Mouse (Mus musculus) adrenal gland, adult 8-10 months (tissue): ENCODE results near the gene Frs3. TPM values are rescaled to one million over a fixed set of nuclear protein-coding genes. Genes with fewer than 3 reads are reported as not detected.
A peak's percentile ranks its signal among the peaks of the same experiment; 100 is the strongest.

Source experiments
- DNase-seq: peaks from one replicate; pipeline ENCODE4 v3.0.0; 2022
- total RNA-seq, 4 experiments: library from RNA; stranded (reverse); gene quantifications; 2 replicates each; pipeline ENCODE4 v1.2.4; 2022

Frs3 gene
- total RNA-seq, 4 experiments from 2014 or later, result 3.9 to 10.5 (median 8.6) TPM

DNA sequence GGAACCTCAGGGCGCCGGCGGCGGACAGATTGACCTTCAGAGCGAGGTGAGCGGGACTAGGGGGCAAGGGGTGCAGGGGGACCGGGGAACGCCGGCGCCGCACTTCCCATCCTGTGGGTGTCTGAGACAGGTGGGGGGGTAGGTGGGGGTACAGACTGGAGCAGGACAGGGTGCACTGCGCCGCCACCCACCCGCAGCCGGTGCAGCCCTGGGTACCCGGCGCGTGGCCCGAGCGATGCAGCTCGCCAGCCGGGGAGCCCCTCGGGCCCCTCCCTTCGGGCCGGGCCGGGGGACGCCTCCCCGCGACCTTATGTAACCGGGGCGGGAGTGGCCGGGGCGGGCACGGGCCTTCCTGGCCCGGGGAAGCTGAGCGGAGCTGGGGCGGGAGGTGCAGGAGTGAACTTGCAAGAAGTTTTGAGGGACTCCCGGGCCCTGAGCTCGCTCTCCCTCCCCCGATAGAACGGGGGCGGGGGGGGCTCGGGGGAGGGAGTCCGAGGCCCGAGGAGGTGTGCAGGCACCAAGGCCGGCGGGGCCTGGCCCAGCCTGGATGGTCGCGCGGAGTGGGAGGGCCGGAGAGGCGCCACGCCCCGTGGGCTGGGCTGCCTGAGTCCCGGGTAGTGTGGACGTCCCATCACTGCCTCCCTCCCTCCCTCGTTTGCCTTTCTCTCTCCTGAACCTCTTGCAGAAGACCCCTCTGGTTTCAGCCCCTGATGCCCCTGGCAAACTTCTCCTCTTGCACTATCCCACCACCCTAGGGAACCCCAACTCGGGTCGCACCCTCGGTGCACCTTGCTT lies 48.6 kb downstream of the Frs3 start:
- DNase-seq, result peak; percentile 89

DNA sequence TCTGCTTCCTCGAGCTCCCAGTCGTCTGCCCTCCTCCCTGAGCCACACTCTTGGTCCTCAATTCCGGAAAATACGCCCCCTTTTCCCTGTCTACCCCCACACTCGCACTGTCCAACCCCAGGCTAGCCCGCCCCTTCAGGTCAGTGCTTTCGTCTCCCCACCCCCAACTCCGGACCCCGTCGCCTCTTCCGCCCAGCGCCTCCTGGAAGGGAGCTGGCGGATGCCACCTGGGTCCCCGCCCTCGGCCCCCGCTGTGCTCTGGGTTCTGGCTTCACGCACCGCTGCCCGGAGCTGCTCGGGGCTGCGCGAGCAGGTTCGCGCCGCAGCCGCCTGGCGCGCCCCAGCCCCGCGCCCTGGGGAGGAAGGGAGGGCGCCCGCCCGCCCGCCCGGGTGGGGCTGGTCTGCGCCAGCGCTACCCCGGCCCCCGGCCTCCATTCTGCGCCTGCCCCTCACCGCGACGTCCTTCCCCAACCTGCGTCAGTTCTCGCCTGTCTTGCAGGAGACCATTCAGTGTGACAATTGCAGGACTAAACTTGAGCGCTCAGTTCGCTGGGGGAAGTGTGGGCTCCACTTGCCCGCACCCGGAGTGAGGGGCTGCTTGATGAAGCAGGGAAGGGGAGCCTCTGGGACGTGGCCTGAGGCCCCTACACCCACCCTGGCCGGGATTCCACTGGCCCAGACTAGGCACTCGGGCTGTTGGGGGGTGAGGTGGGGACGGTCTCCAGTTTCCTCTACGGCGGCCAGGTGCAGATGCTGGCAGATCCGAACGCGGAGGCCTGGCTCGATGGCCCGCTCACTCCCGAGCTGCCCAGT lies 49.4 kb downstream of the Frs3 start:
- peak; percentile 45 for DNase-seq

DNA sequence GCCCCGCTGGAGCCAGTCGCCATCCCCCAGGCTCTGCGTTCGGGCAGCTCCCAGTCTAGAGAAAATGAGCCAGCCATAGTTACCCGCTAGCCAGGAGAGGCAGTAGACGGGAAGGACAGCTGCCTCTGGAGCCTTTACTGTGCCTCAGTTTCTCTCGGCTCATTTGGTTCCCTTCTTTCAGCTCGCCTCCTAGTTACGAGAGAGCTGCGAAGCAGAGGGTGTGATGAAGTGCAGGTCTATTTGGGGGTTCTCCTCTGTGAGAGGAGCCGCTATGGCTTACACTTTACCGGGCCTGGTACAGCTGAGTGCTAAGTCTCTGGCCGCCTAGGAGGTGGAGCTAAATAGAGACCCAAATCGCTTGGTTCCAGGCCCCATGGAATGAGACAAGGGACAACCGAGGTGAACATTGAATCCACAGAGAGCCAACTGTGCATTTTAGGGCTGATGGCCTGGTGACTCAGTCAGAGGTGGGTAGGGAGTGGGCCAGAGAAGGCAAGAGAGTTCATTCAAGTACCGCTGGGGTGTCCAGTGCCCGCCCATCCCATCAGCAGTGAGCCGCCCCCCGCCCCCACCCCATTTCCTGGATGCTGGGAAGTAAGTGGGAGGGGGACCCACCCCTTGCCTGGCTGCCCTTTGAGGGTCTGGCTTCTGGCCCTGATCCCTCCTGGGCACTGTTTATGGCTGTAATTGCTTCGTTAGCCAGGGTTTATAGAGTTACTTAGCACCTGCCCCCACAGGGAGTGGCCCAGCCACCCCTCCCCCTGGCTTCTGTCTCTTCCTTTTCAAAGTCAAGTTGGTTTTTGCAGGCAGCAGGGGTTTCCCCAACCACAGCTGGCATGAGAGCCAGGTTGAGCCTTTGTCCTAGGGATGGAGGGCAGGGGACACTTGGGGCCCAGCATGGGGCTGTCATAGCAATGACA lies 50.3 kb downstream of the Frs3 start:
- no peak for DNase-seq

DNA sequence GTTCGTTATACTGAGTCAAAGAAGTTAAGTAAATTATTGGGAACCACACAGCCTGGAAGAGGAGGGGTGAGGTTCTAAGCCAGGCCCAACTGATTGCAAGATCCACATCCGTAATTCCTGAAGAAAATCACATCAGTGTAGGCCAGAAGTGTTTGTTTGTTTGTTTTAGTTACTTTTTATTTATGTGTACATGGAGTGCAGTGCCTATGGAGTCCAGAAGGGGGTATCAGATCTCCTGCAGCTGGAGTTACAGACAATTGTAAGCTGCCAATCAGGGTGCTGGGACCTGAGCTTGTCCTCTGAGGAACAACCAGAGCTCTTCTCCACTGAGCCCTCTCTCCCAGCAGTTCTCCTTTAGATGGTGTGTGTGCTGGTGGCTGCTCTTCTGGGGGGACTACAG lies 51.4 kb downstream of the Frs3 start:
- DNase-seq, result no peak

DNA sequence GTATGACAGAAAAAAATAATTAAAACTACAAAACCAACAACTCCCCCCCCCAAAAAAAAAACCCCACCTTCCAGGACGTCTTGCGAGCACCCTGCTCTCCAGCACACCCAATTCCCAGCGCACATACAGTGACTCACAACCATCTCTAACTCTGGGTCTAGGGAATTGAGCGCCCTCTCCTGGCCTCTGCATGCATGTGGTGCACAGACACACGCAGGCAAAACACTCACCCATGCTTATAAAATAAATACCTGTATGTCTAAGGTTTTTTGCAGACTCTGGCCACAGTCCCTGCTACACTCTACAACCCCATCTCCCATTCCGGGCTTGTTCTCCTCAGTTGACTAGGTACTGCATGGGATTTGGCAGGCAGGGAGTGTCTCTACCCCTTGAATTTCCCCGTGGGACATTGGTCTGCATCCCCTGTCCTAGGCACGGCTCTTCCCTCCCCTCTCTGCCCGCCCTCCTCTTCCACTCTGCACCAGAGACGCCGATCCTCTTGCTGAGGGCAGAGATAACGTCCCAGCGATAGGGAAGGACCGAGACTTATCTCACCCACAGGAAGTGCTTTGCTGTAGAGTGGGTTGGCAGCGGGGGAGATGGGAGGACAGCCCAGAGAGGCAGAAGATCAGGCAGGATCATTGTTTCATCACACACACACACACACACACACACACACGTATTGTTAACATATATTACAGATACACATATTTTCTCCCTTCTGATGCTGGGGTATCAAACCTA lies 54.3 kb downstream of the Frs3 start:
- no peak for DNase-seq

DNA sequence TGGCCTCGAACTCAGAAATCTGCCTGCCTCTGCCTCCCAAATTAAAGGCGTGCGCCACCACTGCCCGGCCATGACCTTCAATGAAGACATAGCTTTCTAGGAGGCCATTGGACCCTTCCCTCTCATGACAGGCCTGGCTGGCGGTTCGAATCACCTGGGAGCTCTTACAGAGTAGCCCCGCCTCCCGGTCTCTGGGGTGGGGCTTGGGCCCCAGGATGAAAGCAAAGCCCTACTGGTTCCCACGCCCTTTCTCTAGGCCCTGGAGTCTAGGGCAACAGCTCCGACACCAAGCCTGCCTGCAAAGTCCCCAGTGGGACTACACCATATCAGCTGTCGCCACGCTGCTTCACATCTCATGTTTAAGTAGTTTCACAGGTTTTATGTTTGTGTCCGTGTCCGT lies 55.3 kb downstream of the Frs3 start:
- DNase-seq, result no peak

DNA sequence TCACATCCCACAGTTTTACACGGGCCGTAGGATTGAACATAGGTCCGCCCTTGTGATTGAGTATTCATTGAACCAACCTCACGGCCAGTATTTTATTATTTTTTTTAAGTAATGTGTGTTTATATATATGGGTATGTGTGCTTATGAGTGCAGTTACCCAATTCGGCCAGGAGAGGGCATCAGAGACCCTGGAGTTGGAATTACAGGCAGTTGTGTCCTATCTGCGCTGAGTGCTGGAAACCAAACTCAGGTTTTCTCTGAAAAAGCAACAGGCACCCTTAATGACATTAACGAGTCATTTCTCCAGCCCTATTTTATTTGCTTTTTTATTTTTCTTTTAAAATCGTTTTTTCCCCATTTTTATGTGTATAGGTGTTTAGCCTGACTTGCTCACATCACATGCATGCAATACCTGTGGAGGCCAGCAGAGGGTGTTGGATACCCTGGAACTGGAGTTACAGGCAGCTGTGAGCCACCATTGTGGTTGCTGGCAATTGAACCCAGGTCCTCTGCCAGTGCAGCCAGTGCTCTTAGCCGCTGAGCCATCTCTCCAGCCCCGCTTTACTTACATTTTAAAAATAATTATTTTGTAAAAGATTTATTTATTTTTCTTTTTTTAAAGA lies 56.0 kb downstream of the Frs3 start:
- DNase-seq, result no peak

DNA sequence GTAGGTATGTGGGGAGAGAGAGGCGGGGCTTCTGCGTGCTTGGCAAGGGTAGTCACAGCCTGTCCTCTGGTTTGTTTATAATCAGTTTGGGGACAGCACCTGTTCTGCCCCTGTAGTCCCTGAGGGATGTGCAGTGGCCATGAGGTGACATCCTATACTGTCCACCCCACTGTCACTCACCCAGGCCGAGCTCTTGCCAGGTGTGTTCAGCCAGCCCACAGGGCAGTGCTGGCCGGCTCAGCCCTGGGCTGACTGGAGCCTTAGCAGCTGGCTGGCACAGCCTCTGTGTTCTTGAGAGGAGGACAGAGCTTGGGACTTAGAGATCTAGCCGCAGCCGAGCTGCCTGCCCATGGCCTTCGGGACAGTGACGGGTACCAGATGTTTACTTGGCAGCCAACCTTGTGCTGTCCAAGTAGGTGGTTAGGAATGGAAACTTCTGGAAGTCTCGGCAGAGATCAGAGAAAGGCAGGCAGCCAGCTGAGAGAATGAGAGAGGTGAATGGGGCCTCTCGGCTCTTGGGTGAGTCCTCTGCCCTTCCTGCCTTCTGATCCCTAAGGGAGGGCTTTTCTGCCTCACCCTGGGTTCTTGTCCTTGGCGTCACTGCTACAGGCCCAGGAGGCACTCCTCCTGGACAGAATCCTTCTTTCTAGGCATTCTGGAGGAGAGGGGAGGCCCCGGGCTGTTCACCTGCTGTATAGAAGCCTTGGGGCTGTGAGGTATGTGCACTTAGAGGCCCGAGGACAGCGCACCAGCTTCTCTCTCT lies 60.1 kb downstream of the Frs3 start:
- DNase-seq, result peak; percentile 50

DNA sequence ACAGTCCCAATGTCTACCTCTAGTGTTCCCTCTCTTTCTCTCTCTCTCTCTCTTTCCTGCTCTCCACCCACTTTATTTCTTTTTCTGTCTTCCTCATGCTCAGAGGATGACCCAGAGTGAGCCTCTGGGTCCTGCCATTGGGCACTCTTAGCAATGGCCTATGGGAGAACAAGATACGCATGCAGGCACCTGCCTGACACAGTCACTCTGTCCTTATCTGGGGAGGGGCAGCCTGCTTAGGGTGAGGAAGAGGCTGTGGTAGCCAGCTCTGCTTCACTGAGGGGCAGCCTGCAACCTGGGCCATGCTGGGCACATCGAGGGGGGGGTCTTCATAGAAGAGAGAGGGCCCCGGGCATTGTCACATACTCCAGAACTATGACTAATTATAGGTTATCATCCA lies 60.8 kb downstream of the Frs3 start:
- DNase-seq, result no peak

DNA sequence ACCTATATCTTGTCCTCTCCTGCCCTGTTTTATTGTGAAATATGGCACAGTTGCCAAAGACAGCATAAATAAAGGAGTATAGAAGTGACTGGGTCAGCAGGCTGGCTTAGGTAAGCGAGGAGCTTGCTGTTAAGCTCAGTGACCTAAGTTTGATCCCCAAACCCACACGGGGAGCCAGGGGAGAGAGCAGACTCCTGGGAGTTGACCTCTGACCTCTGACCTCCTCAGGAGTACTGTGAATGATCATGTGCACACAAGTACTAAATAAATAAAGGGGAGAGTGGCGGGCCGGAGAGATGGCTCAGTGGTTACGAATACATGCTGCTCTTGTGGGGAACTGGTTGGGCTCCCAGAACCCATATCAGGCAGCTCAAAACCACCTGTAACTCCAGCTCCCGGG lies 61.3 kb downstream of the Frs3 start:
- no peak for DNase-seq

DNA sequence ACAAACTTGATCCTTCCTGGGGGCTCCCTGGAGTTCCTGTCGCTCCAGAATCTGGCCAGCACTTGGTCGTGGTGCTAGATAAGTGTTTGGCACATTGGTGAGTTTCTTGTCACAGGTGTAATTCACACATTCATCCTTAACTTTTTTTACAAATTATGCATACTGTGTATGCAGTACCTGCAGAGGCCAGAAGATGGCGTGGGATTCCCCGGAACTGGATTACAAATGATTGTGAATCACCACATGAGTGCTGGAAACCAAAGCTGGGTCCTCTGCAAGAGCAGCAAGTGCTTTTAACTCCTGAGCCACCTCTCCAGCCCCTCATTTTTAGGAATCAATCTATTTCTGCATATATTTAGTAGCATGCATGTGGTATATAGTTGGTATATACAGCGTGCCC lies 63.0 kb downstream of the Frs3 start:
- no peak for DNase-seq

DNA sequence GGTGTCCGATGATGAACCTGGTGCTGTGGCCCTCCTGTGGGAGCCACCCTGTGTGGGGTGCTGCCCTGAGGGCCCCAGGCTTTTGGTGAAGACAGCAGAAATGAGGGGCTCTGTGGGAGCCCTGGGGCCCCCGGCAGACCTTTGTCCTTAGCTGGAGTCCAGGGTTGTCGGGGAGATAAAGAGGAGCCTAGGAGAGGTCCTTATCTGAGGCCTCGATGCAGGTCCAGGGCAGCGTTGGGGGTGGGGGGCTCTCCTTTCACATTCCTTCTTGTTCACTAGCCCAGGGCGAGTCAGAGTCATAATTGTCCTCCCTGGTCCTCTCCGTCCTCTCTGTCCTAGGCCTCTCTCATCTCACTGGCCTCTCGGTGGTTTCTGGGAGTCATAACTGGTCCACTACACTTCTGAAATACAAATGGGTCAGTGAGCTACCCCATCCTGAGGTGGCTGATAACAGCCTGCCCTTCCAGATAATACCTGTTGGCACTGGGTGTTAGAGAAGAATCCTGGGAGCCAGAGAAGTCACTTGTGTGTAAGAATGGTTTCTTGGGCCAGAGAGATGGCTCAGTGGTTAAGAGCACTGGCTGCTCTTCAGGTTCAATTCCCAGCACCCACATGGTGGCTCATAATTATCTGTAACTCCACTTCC lies 64.4 kb downstream of the Frs3 start:
- DNase-seq, result no peak

Other genes with a start within 250 kb of the Frs3 start
- 10 to 100 TPM; 22.8 to 29.9 (median 25.9) TPM for gene Taf8, start 186.7 kb upstream of the Frs3 start, total RNA-seq
- 100 to 1,000 TPM; 350 to 623 (median 446) TPM for gene Ccnd3, start 184.0 kb upstream of the Frs3 start, total RNA-seq
- gene Bysl, start 77.5 kb upstream of the Frs3 start, total RNA-seq, result 10 to 100 TPM; 17.0 to 18.6 (median 17.9) TPM
- gene Med20, start 77.4 kb upstream of the Frs3 start, total RNA-seq, result 10 to 100 TPM; 42.6 to 53.7 (median 48.3) TPM
- gene Gm20517, start 77.4 kb upstream of the Frs3 start, total RNA-seq, result 1 to 10 TPM; 3.5 to 6.0 (median 5.1) TPM
- gene Usp49, start 58.3 kb upstream of the Frs3 start, total RNA-seq, result 10 to 100 TPM in 1 of 4 experiments, 1 to 10 TPM in 3; 4.1 to 11.1 (median 6.8) TPM
- gene Tomm6, start 644 bp upstream of the Frs3 start, total RNA-seq, result 100 to 1,000 TPM; 166 to 270 (median 207) TPM
- 1 to 10 TPM in 3 of 4 experiments, under 1 TPM in 1; 0.67 to 2.2 (median 1.8) TPM for gene Gm21981, start 5.4 kb downstream of the Frs3 start, total RNA-seq
- 1 to 10 TPM; 2.4 to 4.5 (median 3.1) TPM for gene Prickle4, start 5.7 kb downstream of the Frs3 start, total RNA-seq
- not detected for gene Pgc, start 37.8 kb downstream of the Frs3 start, total RNA-seq
- gene Tfeb, start 48.0 kb downstream of the Frs3 start, total RNA-seq, result 10 to 100 TPM; 17.3 to 32.1 (median 24.2) TPM
- gene Mdfi, start 145.7 kb downstream of the Frs3 start, total RNA-seq, result 1 to 10 TPM; 1.2 to 3.3 (median 1.6) TPM
- gene Foxp4, start 235.6 kb downstream of the Frs3 start, total RNA-seq, result 10 to 100 TPM; 21.5 to 39.2 (median 31.0) TPM